Mouse (Mus musculus): ENCODE results near the gene Vezf1. TPM values are rescaled to one million over a fixed set of nuclear protein-coding genes. Genes with fewer than 3 reads are reported as not detected.

Vezf1 gene
- total and polyA plus RNA-seq, 3 experiments, result 7.4 to 11.4 (median 9.8) TPM

GRCm38 (mm10) chr11:88097173-88097572, 29.1 kb downstream of the Vezf1 start:
- H3K4me1 ChIP-seq (ENCODE audit: control insufficient read depth in 1 of 2, insufficient read depth in 2 of 2), result peaks cover 4 to 13% of the 10 kb centered on the region in 2 experiments; a peak in 3 of 4 replicates
- no peak overlapping the region for H3K4me2 ChIP-seq (ENCODE audit: insufficient read depth, low read depth, poor library complexity, severe bottlenecking)
- in situ Hi-C loops (cut with MboI; ENCODE audit: low pct_ligation_motif_present, low pct_unique_long_range_greater_than_20kb, low sequenced_read_pairs) (no loop called here), dilution Hi-C loops (cut with MboI; ENCODE audit: extremely low pct_ligation_motif_present, extremely low pct_unique_long_range_greater_than_20kb, low sequenced_read_pairs) (no loop called here)
- no peak for DNase-seq (ENCODE audit: extremely low read depth)
- peaks cover 76% of the 10 kb centered on the region for H3K27me3 ChIP-seq (replicated peaks)
- no peak for TF ChIP-seq GABPA (IDR thresholded peaks at IDR 0.05; ENCODE audit: insufficient replicate concordance, low read depth, low read length)
- no peak for TF ChIP-seq MEF2A (IDR thresholded peaks at IDR 0.05; ENCODE audit: borderline replicate concordance, low read depth, low read length)
- TF ChIP-seq JUN (IDR thresholded peaks at IDR 0.05; ENCODE audit: insufficient read depth, low read depth, low read length), result no peak
- no peak for TF ChIP-seq MXI1 (IDR thresholded peaks at IDR 0.05; ENCODE audit: low read depth, low read length)
- H3K36me3 ChIP-seq (replicated peaks in 1 of 2; ENCODE audit: control insufficient read depth in 1 of 2, insufficient read depth in 1 of 2, low read length in 1 of 2), result no peaks in the 10 kb centered on the region
- H3K4me3 ChIP-seq (replicated peaks in 1 of 3; ENCODE audit: low read depth in 2 of 3, low read length in 2 of 3, poor library complexity in 1 of 3), result no peak overlapping the region
- no peaks in the 10 kb centered on the region for H3K79me2 ChIP-seq (replicated peaks; ENCODE audit: control insufficient read depth, extremely low read depth, insufficient read depth, poor library complexity, severe bottlenecking)
- H3K27ac ChIP-seq (ENCODE audit: insufficient read depth, low read depth), result no peak overlapping the region
- H3K9ac ChIP-seq (ENCODE audit: insufficient read depth, low read depth), result no peak overlapping the region
- H3K9me3 ChIP-seq (replicated peaks; ENCODE audit: low read length), result no peaks in the 10 kb centered on the region

DNA sequence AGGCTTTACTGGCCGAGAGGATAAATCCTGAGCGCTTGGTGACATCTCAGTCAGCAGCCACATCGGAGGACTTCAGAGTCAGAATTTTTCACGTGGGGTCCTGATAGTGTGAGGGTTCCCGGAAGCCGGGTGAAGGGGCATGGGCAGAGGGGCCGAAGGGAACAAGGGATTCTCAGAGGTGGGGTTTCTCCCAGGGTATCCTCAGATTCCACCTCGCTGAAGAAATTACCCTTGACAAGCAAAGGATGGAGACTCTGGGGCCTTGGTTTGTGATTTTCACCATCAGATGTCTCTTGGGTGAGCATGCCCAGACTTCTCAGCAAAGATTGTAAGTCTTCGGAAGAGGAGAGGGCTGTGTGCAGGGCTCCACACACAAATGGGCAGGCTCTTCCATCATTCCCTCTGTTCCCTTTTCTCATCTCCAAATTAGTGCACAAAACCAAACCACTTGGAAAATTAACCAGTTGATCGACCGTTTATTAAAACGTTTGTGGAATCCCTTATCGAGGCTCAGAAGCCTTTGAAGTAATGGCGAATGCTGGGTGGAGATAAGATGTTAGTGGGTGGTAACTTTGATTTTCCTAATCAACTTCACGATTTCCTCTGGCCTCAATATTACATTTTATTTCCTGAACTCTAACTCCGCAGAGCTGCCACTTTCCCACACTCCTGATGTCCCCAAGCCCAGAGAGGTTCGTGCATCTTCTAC, 30.1 kb downstream of the Vezf1 start, which contains the start of gene Cuedc1:
TSS of gene Cuedc1 (plus strand) at position 38 of the 709 bp plus-strand sequence.
- Histone ChIP-seq H3K79me2 (replicated peaks; ENCODE audit: control insufficient read depth, extremely low read depth, insufficient read depth, poor library complexity, severe bottlenecking) (no peaks in the 10 kb centered on the region), H3K9me3 (replicated peaks; ENCODE audit: low read length) (no peaks in the 10 kb centered on the region), H3K4me2 (ENCODE audit: insufficient read depth, low read depth, poor library complexity, severe bottlenecking) (peak within 1 kb of the TSS; percentile 100), H3K27ac (ENCODE audit: insufficient read depth, low read depth) (no peak within 1 kb of the TSS), H3K4me1 (ENCODE audit: control insufficient read depth in 1 of 2, insufficient read depth in 2 of 2) (peaks cover 8 to 21% of the 10 kb centered on the region in 2 experiments), H3K4me3 (replicated peaks in 1 of 3; ENCODE audit: low read depth in 2 of 3, low read length in 2 of 3, poor library complexity in 1 of 3) (peak within 1 kb of the TSS in 2 of 3 experiments; percentile 49 to 63), H3K9ac (ENCODE audit: insufficient read depth, low read depth) (no peak within 1 kb of the TSS), H3K36me3 (replicated peaks in 1 of 2; ENCODE audit: control insufficient read depth in 1 of 2, insufficient read depth in 1 of 2, low read length in 1 of 2) (no peaks in the 10 kb centered on the region), H3K27me3 (replicated peaks) (peaks cover 84% of the 10 kb centered on the region)
- TF ChIP-seq MXI1 (IDR thresholded peaks at IDR 0.05; ENCODE audit: low read depth, low read length) (no peak), ZKSCAN1 (IDR thresholded peaks at IDR 0.05; ENCODE audit: borderline replicate concordance, low read depth, low read length) (no peak), ETS1 (conservative IDR thresholded peaks at IDR 0.05; ENCODE audit: low read depth, low read length) (no peak), EP300 (IDR thresholded peaks at IDR 0.05; ENCODE audit: low read length) (no peak), MEF2A (IDR thresholded peaks at IDR 0.05; ENCODE audit: borderline replicate concordance, low read depth, low read length) (no peak), KAT2A (IDR thresholded peaks at IDR 0.05; ENCODE audit: insufficient replicate concordance, low read length) (no peak), ELF1 (IDR thresholded peaks at IDR 0.05; ENCODE audit: low read depth, low read length) (no peak), GABPA (IDR thresholded peaks at IDR 0.05; ENCODE audit: insufficient replicate concordance, low read depth, low read length) (no peak), PAX5 (IDR thresholded peaks at IDR 0.05; ENCODE audit: low read length) (no peak), MAX (IDR thresholded peaks at IDR 0.05; ENCODE audit: low read length) (no peak), ZMIZ1 (IDR thresholded peaks at IDR 0.05; ENCODE audit: low read depth, low read length) (no peak)
- in situ Hi-C loops (cut with MboI; ENCODE audit: low pct_ligation_motif_present, low pct_unique_long_range_greater_than_20kb, low sequenced_read_pairs) (no loop called here), dilution Hi-C loops (cut with MboI; ENCODE audit: extremely low pct_ligation_motif_present, extremely low pct_unique_long_range_greater_than_20kb, low sequenced_read_pairs) (no loop called here)
- DNase-seq (ENCODE audit: extremely low read depth), result no peak
